ENCODE assay signal across 1 mouse cellular context in the genomic region with DNA sequence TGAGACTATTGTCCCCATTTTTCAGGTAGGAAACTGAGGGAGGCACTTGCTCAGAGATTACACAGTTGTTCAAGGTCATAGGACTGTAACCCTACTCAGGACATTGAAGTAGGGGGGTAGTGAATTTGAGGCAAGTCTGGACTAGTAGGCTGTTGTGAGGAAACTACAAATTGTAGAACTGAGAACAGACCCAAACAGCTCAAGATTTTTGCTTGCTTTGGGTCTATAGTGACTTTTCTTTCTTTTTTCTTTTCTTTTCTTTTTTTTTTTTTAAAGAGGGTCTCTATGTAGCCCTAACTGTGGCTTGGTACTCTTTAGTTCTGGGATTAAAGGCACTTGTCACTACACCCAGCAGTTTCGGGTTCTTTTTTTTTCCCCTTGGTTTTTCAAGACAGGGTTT.
TF ChIP-seq lines count a peak whose summit lies in the region.

No protein-coding gene starts in this region.

TF ChIP-seq in CH12.LX, 34 proteins besides CTCF, POLR2A, EP300 and RAD21:
- peak; percentile 84 for TF ChIP-seq IRF4 (IDR thresholded peaks at IDR 0.05; ENCODE audit: low read depth, low read length)
- no peak for TF ChIP-seq HCFC1 (IDR thresholded peaks at IDR 0.05; ENCODE audit: low read depth, low read length)
- TF ChIP-seq CHD1 (IDR thresholded peaks at IDR 0.05; ENCODE audit: low read depth, low read length), result peak; percentile 98
- TF ChIP-seq TBP (conservative IDR thresholded peaks at IDR 0.05; ENCODE audit: low read depth, low read length), result no peak
- TF ChIP-seq NELFE (IDR thresholded peaks at IDR 0.05; ENCODE audit: low read depth, low read length), result no peak
- no peak for TF ChIP-seq MAZ (IDR thresholded peaks at IDR 0.05; ENCODE audit: low read depth, low read length)
- TF ChIP-seq ZNF384 (IDR thresholded peaks at IDR 0.05; ENCODE audit: low read depth, low read length), result peak; percentile 60
- no peak; the same call in 1 of the 2 replicates for TF ChIP-seq ZKSCAN1 (IDR thresholded peaks at IDR 0.05; ENCODE audit: borderline replicate concordance, low read depth, low read length)
